Mouse (Mus musculus): Measurements from ENCODE around the gene A930017K11Rik. TPM values are rescaled to one million over a fixed set of nuclear protein-coding genes. Genes with fewer than 3 reads are reported as not detected.

The A930017K11Rik gene
- total and polyA plus RNA-seq, 3 experiments, result 0.27 to 0.61 (median 0.37) TPM

- Histone ChIP-seq H3K27me3 (ENCODE audit: control insufficient read depth, insufficient read depth, low read length) (no peaks in the 10 kb centered on the region), H3K79me2 (replicated peaks; ENCODE audit: control insufficient read depth, insufficient read depth, low read length) (peaks cover 10% of the 10 kb centered on the region), H3K27ac (peak overlapping the region; percentile 98), H3K36me3 (ENCODE audit: control insufficient read depth, insufficient read depth, low read length) (no peaks in the 10 kb centered on the region), H3K9ac (ENCODE audit: low read depth, low read length) (peak overlapping the region; percentile 69), H3K4me3 (peak overlapping the region; percentile 72), H3K4me1 (ENCODE audit: control insufficient read depth, insufficient read depth, low read length) (peaks cover 8% of the 10 kb centered on the region)
- WGBS, result 1% methylated on average over 40 of the region's 40 CpGs
- no peak for TF ChIP-seq CTCF (IDR thresholded peaks at IDR 0.05)
- TF ChIP-seq EP300 (IDR thresholded peaks at IDR 0.05; ENCODE audit: insufficient read depth, low read depth, low read length), result peak; percentile 42; the same call in 1 of the 2 replicates
- peak; percentile 85 for TF ChIP-seq POLR2A (IDR thresholded peaks at IDR 0.05; ENCODE audit: insufficient read depth, low read depth, low read length)
- peak; percentile 100 for DNase-seq
- intact Hi-C loops (cut with DNase I), result loop anchor here (2.0 kb wide), 2 partner anchors 21 to 25 kb away; no protein-coding TSS in a partner anchor
Measured at GRCm38 (mm10) chr17:25919786-25920642, 32.4 kb downstream of the A930017K11Rik start.

- Histone ChIP-seq H3K4me3 (peak within 1 kb of the TSS; percentile 72), H3K36me3 (ENCODE audit: control insufficient read depth, insufficient read depth, low read length) (no peaks in the 10 kb centered on the region), H3K79me2 (replicated peaks; ENCODE audit: control insufficient read depth, insufficient read depth, low read length) (peaks cover 10% of the 10 kb centered on the region), H3K27ac (peak within 1 kb of the TSS; percentile 98), H3K9ac (ENCODE audit: low read depth, low read length) (peak within 1 kb of the TSS; percentile 91), H3K27me3 (ENCODE audit: control insufficient read depth, insufficient read depth, low read length) (no peaks in the 10 kb centered on the region), H3K4me1 (ENCODE audit: control insufficient read depth, insufficient read depth, low read length) (peaks cover 14% of the 10 kb centered on the region)
- WGBS, result under 1% methylated on average over 76 of the region's 78 CpGs
- no peak for DNase-seq
- intact Hi-C loops (cut with DNase I), result loop anchor here (2.0 kb wide), 1 partner anchor 24 kb away; no protein-coding TSS in a partner anchor
- TF ChIP-seq EP300 (IDR thresholded peaks at IDR 0.05; ENCODE audit: insufficient read depth, low read depth, low read length) (no peak), POLR2A (IDR thresholded peaks at IDR 0.05; ENCODE audit: insufficient read depth, low read depth, low read length) (no peak), CTCF (IDR thresholded peaks at IDR 0.05) (no peak)
Measured at GRCm38 (mm10) chr17:25919144-25919785, 33.1 kb downstream of the A930017K11Rik start, which contains the start of gene Rab40c. Gene Rab40c, minus strand, starts transcription at chr17:25919727.

- Histone ChIP-seq H3K4me3 (peak overlapping the region; percentile 68), H3K27ac (no peak overlapping the region), H3K4me1 (ENCODE audit: control insufficient read depth, insufficient read depth, low read length) (peaks cover 19% of the 10 kb centered on the region), H3K36me3 (ENCODE audit: control insufficient read depth, insufficient read depth, low read length) (no peaks in the 10 kb centered on the region), H3K27me3 (ENCODE audit: control insufficient read depth, insufficient read depth, low read length) (no peaks in the 10 kb centered on the region), H3K79me2 (replicated peaks; ENCODE audit: control insufficient read depth, insufficient read depth, low read length) (peaks cover 10% of the 10 kb centered on the region), H3K9ac (ENCODE audit: low read depth, low read length) (peak overlapping the region; percentile 91)
- no peak for DNase-seq
- 68% methylated on average over 9 of the region's 9 CpGs for WGBS
- TF ChIP-seq EP300 (IDR thresholded peaks at IDR 0.05; ENCODE audit: insufficient read depth, low read depth, low read length) (no peak), CTCF (IDR thresholded peaks at IDR 0.05) (no peak), POLR2A (IDR thresholded peaks at IDR 0.05; ENCODE audit: insufficient read depth, low read depth, low read length) (no peak)
- intact Hi-C loops (cut with DNase I), result loop anchor here (2.0 kb wide), 1 partner anchor 23 kb away; no protein-coding TSS in a partner anchor
Measured at GRCm38 (mm10) chr17:25918037-25918750, 34.2 kb downstream of the A930017K11Rik start.

- no peak for DNase-seq
- intact Hi-C loops (cut with DNase I), result no loop called here
- 62% methylated on average over 8 of the region's 8 CpGs for whole genome bisulfite sequencing
Measured at GRCm38 (mm10) chr17:25916931-25917647, 35.3 kb downstream of the A930017K11Rik start.

GRCm38 (mm10) chr17:25914295-25914694, 38.1 kb downstream of the A930017K11Rik start:
- Histone ChIP-seq H3K4me1 (ENCODE audit: control insufficient read depth, insufficient read depth, low read length) (peaks cover 27% of the 10 kb centered on the region), H3K36me3 (ENCODE audit: control insufficient read depth, insufficient read depth, low read length) (no peaks in the 10 kb centered on the region; the same call in none of the 2 replicates), H3K79me2 (replicated peaks; ENCODE audit: control insufficient read depth, insufficient read depth, low read length) (peaks cover 8% of the 10 kb centered on the region), H3K27ac (peak overlapping the region; percentile 86), H3K4me3 (no peak overlapping the region), H3K9ac (ENCODE audit: low read depth, low read length) (0 out of 2 replicates have a peak overlapping the region, but pooled peaks have one; percentile 14), H3K27me3 (ENCODE audit: control insufficient read depth, insufficient read depth, low read length) (no peaks in the 10 kb centered on the region)
- no peak for TF ChIP-seq EP300 (IDR thresholded peaks at IDR 0.05; ENCODE audit: insufficient read depth, low read depth, low read length)
- no peak for TF ChIP-seq POLR2A (IDR thresholded peaks at IDR 0.05; ENCODE audit: insufficient read depth, low read depth, low read length)
- no peak for TF ChIP-seq CTCF (IDR thresholded peaks at IDR 0.05)
- intact Hi-C loops (cut with DNase I), result no loop called here
- no peak for DNase-seq
- WGBS, result 36% methylated on average over 4 of the region's 4 CpGs

More at GRCm38 (mm10) chr17:25916931-25917647, 35.3 kb downstream of the A930017K11Rik start:
- Histone ChIP-seq H3K4me3 (no peak overlapping the region), H3K79me2 (replicated peaks; ENCODE audit: control insufficient read depth, insufficient read depth, low read length) (peaks cover 10% of the 10 kb centered on the region), H3K4me1 (ENCODE audit: control insufficient read depth, insufficient read depth, low read length) (peaks cover 24% of the 10 kb centered on the region), H3K27me3 (ENCODE audit: control insufficient read depth, insufficient read depth, low read length) (no peaks in the 10 kb centered on the region), H3K9ac (ENCODE audit: low read depth, low read length) (no peak overlapping the region), H3K36me3 (ENCODE audit: control insufficient read depth, insufficient read depth, low read length) (no peaks in the 10 kb centered on the region; the same call in 1 of the 2 replicates), H3K27ac (no peak overlapping the region)
- no peak for TF ChIP-seq CTCF (IDR thresholded peaks at IDR 0.05)
- TF ChIP-seq POLR2A (IDR thresholded peaks at IDR 0.05; ENCODE audit: insufficient read depth, low read depth, low read length), result no peak
- no peak for TF ChIP-seq EP300 (IDR thresholded peaks at IDR 0.05; ENCODE audit: insufficient read depth, low read depth, low read length)

All from heart, adult 2 months (tissue).